Mouse (Mus musculus) Muller cell, postnatal 12 days (primary cell): ENCODE measurements around the gene Pim3.

Source experiments
- DNase-seq: peaks from one replicate; pipeline ENCODE4 v3.0.0-alpha.2; 2015; ENCODE audit errors: inconsistent ontology term

Pim3 gene

GRCm38 (mm10) chr15:88837199-88837932 is 24.6 kb upstream of the Pim3 start:
- DNase-seq, result peak; percentile 78

GRCm38 (mm10) chr15:88837977-88838376 is 24.0 kb upstream of the Pim3 start:
- no peak for DNase-seq

DNA sequence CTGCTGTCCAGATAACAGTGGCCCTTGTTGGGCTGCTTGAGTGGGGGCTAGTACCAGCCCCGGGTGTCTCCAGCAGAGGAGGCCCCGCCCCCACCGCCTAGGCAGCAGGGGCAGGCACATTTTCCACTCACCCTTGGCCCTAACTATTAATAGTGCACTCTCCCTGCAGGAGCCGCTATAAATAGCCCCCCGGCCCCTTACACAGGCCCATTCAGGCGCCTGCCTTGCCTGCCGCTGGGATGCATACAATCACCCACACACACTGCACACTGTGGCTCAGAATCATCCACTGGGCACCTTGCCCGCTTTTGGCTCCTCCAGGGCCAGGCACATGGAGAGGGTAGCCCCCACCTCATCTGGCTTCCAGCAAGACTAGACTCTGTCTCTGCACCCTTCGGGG is 22.7 kb upstream of the Pim3 start:
- DNase-seq, result peak; percentile 60

- DNase-seq, result no peak
Observed at GRCm38 (mm10) chr15:88840126-88840525, 21.9 kb upstream of the Pim3 start.

- no peak for DNase-seq
Observed at GRCm38 (mm10) chr15:88841160-88841559, 20.8 kb upstream of the Pim3 start.

- no peak for DNase-seq
Observed at GRCm38 (mm10) chr15:88841580-88842299, 20.2 kb upstream of the Pim3 start.

DNA sequence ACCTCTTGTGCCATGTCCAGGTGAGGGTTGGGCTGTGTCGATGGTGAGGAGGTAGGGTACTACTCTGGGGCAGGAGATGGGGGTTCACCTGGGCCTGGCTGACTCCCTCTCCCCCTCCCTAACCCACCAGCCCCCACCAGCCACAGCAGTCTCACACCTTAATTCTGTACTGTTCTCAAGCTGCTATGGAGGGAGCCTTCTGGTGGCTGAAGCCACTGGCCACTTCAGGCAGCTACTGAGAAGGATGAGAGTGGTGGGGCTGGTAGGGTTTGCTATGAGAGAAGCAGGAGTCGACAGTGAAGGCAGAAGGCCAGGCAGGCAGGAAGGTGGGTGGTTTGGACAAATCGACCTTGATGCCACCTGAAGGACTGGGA is 19.7 kb upstream of the Pim3 start:
- DNase-seq, result no peak

- DNase-seq, result peak; percentile 67
Observed at GRCm38 (mm10) chr15:88843486-88844097, 18.4 kb upstream of the Pim3 start.

DNA sequence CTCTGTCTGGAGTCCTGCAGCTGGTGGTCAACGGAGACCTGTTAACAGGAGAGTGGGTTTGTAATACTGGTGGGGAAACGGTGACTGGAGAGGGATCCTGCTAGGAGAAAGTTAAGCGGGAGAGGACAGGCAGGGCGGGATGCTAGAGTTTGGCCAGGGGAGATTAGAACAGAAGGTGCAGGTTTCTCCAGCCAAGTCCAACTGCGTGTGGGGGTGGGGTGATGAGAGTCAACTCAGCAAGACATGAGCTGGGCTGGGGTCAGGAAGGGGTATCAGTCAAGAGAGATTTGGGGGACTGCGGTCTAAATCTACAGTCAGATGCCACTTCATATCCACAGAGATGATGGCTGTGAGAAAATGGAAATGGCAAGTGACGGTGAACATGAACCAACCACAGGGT is 17.0 kb upstream of the Pim3 start:
- no peak for DNase-seq

- DNase-seq, result no peak
Observed at GRCm38 (mm10) chr15:88848661-88849060, 13.3 kb upstream of the Pim3 start.

GRCm38 (mm10) chr15:88849621-88850020 is 12.4 kb upstream of the Pim3 start:
- no peak for DNase-seq

GRCm38 (mm10) chr15:88850146-88850826 is 11.7 kb upstream of the Pim3 start:
- peak; percentile 84 for DNase-seq

- DNase-seq, result peak; percentile 41
Observed at GRCm38 (mm10) chr15:88851076-88851475, 10.9 kb upstream of the Pim3 start.

- DNase-seq, result no peak
Observed at GRCm38 (mm10) chr15:88851507-88852149, 10.4 kb upstream of the Pim3 start.

DNA sequence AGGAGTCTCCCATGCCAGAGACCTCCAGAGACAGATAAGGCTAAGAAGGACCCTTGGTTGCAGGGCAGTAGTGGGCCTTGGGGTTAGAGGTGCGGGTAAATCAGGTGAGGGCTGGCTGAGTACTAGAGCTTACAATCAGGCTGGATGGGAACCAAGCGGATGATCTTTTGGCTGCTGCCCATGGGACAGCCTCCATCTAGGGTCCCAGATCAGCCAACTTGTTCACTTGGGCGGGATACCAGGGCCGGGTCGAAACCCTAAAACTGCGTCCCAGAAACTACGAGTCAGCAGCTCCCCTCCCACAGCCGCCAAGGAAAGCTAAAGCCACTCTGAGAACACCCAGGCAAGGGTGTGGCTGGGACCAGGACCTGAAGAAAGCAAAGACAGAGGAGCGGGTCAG is 8.9 kb upstream of the Pim3 start:
- DNase-seq, result no peak

GRCm38 (mm10) chr15:88854119-88854968 is 7.6 kb upstream of the Pim3 start:
- peak; percentile 86 for DNase-seq

DNA sequence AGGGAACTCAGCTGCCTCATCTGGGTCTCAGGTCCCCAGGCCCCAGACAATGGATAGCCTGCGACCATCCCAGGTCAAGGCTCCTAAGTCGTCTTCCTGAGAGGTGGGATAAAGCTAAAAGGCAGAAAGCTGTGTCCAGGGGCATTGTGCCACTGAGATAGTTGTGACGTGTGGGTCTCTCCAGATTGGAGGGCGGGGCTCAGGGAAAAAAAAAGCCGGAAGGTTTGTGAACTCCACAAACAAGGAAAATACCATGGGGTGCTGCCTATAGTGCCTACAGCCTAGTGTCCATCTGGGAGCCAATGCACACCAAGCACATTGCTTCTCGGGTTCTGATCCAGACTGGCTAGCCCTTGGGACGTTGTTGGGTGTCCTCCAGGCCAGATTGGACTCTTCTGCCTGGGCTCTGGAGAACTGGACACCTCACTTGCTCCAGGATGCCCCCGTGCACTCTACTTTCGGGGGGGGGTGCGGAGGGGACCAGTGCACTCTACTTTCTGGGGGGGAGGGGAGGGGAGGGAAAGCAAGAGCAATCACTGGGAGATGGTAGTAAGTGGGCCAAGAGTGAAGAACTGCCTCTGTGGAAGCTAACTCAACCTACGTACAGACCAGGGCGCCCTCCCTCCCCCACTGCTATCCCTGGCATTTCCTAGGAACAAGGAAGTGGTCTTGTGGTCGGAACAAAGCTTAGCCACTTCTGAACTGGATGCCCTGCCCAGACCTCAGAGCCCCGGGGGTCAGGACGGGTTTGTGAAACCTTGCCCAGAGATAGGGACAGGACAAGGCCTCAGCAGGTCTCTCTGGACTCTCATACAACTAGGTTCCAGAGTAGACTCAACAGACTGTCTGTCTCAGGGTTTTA is 6.8 kb upstream of the Pim3 start:
- peak; percentile 47 for DNase-seq

DNA sequence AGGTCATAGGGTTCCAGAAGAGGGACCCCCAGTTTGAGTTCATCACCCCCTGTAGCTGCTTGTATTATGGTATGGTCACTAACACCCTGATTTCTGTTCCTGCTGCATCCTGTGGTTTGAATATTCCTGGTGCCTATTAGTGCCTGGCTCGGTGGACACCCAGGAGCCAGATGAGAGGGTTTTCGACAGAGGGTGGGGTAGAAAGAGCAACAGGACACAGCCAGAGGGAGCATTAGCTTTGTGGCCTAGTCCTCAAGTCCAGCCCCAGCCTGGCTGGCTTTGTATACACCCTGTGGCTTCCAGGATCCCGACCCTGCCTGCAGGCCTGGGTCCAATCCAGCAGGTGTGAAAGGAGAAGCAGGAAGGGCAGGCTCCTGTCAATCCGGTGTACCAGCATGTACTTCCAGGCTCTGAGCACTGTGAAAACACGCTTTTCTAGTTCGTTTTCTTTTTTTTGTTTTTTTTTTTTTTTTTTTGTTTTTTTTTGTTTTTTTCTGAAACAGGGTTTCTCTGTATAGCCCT is 6.0 kb upstream of the Pim3 start:
- no peak for DNase-seq

DNA sequence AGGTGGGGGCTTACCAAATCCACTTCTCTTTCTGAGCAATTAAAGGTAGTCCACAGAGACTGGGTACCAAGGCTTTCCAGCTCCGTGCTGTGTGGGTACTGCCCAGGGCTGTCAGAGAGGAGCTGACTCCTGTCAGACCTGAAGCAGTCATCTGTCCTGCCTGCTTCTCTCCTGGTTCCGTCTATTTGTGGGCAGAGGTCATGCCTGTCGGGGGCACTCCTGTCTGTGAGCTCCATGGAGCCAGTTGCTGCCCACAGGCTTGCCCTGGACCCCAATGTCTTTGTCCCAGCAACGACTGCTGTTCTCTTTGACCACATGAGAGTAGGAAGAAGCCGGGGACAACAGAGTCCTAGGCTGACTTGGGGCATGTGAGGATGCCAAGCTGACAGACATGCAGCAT is 5.4 kb upstream of the Pim3 start:
- DNase-seq, result no peak

DNA sequence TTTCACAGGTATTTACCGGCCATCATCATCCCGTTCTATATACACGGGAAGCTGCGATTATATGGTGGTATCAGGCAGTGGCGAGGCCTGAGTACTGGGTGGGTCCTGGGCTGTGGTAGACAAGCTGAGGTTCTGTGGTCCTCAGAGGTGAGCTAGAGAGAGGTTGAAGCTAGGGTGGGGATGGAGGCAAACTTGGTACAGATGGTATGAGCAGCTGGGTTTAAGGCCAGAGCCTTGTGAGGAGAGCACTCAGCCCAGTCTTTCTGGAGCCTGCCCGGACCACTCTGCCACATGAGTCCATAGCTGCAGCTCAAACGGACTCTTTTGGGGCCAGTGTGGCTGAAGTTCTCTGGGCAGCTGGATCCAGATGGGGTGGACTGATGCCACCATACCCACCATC is 4.6 kb upstream of the Pim3 start:
- DNase-seq, result no peak
